Mouse (Mus musculus): ENCODE results near the gene Nsmce4a.
"Not testable (repeated sequence)": the region's sequence is repeated elsewhere in the genome, so short reads cannot be mapped to it uniquely, and the experiment has no call there.

The Nsmce4a gene

DNA sequence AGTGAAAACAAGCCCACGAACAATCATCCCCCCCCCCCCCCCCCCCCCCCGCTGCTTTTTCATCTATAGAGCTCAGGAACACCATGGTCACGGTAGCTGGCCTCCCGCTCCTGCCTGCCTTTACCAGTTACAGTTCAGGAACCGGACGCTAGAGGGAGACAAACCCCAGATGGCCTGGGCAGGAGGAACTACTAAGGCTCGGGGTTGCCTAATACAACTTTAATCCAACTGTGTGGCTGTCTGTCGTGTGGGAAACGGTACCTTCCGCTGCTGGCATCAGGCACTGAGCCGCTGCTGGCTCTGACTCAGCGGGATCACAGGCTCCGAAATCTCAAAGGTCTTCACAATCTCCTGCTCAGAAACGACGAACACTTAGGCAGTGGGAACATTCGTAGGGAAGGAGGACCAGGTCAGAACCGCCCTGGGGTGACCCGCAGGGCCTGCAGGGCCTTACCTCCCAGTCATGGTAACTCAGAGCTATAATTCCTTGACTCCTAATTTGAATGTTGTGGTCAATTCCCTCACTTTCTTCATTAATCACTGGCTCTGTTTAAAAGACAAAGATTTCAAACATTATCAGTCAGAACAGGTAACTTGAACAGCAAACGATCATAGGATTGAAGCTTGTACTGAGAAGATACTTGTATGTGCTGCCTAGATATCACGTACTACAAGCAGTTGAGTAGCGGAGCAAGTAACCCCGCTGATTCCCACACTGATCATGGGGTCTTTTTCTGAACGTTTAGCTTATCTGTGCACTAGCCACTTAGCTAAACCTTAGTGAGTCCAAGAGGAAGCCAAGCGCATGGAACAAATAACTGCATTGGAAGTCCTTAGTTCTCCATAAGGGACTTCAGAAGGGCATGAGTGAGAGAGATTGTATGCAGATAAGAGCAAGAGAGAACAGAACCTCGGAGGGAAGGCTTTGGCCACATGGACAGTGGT is 39.3 kb downstream of the Nsmce4a start:
- DNase-seq: peak; percentile 84

GRCm38 (mm10) chr7:130531138-130531537 is 41.8 kb downstream of the Nsmce4a start:
- not testable (repeated sequence) for DNase-seq

DNA sequence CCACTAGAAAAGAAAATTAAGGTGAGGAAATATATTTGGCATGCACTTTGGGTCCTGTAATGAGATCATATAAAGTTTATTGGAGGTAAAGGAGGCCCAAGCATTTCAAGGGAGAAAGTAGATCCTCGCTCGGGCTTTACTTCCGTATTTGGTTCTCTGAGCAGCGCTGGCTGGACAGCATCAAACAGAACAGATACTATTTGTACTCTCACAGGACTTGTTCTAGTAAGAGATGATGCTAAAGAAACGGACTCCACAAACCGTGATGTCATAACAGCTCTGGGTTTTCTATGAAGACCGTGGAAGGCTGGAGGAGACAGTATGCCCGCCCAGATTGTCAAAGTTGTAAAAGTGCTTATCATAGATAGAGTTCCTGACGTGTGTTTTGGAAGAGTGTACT is 45.6 kb downstream of the Nsmce4a start:
- DNase-seq: no peak

- DNase-seq: no peak
Measured at GRCm38 (mm10) chr7:130523451-130523850, 49.5 kb downstream of the Nsmce4a start.

GRCm38 (mm10) chr7:130520812-130521422 is 52.0 kb downstream of the Nsmce4a start:
- DNase-seq: peak; percentile 27

DNA sequence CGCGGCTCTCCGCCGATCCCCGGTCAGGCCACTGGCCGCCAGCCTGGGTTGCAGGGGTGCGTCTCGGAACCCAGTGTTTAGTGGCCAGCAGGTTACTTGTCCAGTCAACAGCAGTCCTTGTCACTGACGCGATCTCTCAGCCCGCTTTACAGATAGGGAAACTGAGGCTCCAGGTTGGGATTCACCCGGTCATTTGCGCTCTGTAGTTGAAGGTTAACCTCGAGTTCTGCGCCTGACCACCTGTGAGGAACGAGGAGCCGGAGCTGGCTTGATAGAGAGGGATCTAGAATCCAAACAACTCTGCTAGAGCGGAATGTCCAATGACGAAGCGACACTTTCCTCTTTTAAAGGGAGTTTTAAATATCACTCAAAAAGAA is 52.9 kb downstream of the Nsmce4a start, which contains the start of gene Ate1:
Gene Ate1 (minus strand): TSS at position 321 of the 377 bp plus-strand sequence.
- DNase-seq: no peak

- peak; percentile 95 for DNase-seq
Measured at GRCm38 (mm10) chr7:130519096-130520048, 53.5 kb downstream of the Nsmce4a start.

DNA sequence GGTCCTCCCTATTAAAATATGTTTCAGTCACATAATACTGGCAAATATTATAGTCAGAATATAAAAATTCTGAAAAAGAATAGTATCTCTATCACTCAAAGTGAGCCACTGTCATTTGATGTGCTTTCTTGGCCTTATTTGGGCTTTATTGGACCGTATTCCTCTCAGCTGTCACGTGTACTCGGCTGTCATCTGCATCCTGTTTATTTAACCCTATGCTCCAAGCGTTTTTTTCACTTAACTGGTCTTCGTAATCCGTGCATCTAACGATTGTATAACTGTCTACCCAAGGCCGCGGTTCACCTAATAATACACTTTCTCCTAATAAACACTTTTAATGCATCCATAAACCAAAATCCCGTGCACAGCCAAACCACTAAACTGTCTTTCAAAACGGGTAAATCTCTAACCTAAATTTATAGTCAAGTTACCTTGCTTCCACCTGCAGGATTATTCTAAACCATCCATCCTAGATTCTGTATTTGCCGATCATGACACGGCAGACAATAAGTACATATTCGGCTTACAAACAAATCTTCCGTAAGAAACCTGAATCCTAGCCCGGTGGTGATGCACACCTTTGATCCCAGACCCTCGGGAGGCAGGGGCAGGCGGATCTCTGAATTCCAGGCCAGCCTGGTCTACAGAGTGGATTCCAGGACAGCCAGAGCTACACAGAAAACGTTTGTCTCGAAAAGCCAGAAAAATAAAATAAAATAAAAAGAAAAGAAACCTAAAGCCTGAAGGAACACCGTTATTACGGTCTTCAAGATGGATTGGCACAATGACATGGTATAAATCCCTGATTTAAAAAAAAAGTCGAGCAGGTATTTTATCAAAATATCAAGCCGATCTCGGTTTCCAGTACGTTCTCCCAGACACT is 54.5 kb downstream of the Nsmce4a start:
- DNase-seq: no peak

DNA sequence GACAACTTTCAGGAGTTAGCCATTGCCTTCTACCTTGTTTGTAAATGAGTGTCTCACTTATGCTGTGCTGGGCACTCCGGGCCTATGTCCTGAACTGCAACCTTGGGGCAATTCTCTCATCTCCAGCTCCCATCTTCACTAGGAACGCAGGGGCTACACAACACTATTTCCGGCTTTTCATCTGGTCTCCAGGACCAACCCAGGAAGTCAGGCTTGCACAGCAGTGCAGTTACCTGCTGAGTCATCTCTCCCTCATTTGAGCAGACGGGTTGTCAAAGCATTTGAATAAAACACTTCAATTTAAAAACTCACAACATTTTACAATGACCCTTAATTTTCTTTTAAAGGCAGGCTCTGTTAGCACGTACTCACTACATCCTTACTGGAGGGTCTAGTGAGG is 62.7 kb downstream of the Nsmce4a start:
- DNase-seq: no peak

DNA sequence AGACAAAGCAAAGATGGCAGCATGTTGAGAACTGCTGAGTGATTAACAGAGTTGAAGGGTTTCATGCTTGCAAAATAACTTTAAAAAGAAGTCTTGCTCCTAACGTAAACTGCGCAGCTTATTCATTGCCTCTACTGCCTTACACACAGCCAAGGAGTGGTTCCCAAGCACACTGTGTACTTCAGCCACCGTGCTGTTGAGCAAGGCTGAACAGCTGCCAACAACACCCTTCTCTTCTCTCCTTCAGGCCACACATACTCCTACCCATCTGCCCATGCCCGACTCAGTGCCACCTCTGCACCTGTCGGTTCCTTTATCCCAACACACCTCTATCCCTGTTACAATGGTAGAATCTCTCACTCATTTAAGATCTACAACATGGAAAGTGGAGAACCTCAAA is 69.9 kb downstream of the Nsmce4a start:
- no peak for DNase-seq

DNA sequence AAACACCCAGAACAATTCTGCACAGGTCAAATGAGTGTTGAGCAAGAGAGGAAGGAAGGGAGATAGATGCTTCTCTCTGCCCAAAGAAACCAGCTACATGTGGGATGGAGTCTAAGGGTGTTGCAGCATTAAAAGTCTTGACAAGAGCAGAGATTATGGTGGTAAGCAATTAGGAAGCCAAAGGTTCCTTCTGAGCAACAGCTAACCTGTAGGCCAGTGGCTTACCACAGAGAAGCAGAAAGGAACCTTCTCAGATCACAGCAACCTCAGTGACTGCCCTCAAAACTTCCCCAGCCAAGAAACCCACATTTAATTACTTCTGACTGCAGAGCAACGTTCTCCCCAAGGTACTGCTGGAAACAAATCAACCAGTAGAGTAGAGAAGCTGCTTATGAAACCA is 71.4 kb downstream of the Nsmce4a start:
- DNase-seq: no peak

DNA sequence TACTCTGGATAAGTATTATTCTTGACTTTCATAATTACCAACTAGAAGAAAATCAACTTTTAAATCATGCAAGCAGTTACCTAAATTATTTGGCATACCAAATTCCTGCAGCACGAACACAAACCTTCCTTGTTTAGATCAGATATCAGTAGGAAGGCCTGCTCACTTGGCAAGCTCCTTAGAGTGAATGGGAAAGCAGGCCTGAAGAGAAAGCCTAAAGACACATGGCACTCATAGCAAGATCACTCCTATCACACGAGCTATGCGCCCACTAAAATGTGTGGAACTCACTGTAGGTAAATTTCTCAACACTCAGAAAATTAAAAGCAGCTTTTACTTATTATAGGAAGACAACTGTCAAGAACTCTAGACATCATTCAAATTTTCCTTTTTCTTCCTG is 79.6 kb downstream of the Nsmce4a start:
- DNase-seq: no peak

- DNase-seq: no peak
Measured at GRCm38 (mm10) chr7:130492026-130492425, 80.9 kb downstream of the Nsmce4a start.

Measured in liver (tissue).